Mouse (Mus musculus): ENCODE measurements around the gene Dbx1. TPM values are rescaled to one million over a fixed set of nuclear protein-coding genes. Genes with fewer than 3 reads are reported as not detected.

Dbx1 gene
- total RNA-seq, 2 experiments from 2014 or later: 1.3 to 2.0 TPM

DNA sequence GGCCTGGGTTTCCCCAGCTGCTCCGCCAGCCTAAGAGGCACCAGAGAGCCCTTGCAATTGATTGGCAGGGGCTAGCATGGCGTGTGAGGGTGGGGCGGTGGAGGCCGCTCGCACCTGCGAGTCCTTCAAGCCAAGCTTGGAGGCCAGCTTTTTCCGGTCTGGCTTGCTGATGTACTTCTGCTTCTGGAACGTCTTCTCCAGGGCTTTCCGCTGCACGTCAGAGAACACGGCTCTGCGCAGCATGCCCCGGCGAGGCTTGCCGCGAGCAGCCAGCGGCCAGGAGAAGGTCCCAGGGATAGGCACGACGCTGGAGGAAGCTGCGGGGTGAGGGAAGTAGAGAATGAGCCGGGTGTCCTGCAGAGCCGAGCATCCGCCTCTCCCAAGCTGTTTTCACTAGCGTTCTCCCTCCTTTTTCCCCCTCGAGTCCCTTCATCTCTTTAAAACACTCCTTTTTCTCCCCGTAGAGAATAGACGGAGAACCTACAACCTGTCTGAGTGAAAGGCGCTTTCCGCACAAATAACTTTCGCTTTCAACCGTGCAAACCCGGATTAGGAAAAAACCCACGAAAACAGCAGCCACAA, 3.2 kb downstream of the Dbx1 start:
- DNase-seq (ENCODE audit: low spot score in 2 of 2): peak in 1 of 2 experiments; percentile 24

- no peak for DNase-seq (ENCODE audit: low spot score in 2 of 2)
Observed at GRCm38 (mm10) chr7:49632391-49632790, 4.3 kb downstream of the Dbx1 start.

- no peak for DNase-seq (ENCODE audit: low spot score in 2 of 2)
Observed at GRCm38 (mm10) chr7:49631885-49632284, 4.8 kb downstream of the Dbx1 start.

DNA sequence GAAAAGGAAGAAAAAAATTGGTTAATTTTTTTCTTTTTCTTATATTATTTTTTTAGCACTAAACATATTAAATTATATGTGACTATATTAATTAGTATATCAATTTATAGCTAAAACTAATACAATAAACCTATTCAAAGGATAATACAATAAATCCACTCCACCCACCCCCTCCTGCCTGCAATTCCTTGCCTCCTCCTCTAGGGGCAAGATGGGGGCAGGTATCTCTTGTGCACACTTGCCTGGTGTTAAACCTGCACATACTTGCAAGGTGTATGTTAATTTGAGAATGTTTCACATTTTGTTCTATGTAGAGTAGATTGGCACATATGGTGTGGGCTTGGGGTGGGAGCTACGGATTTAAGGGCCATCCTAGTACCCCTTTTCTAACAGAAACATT, 16.5 kb downstream of the Dbx1 start:
- DNase-seq (ENCODE audit: low spot score in 2 of 2): no peak

DNA sequence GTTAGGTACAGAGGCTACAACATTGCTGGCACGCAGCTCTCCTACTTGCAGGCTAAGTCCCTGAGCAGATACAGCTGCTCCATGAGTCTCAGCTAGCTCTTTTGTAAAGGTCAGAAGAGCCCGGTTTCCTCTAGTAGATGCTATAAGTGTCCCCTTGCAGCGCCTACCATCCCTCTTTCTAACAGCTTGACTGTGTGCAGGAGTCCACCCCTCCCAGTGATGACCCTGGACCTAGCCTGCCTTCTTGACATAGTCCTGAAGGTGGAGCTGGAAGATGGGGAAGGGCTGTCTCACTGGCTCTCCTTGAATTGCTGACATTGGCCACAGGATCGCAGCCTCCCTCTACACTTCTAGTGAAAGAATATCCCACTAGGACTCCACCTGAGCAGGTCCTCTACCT, 19.6 kb downstream of the Dbx1 start:
- DNase-seq (ENCODE audit: low spot score in 2 of 2): no peak

DNA sequence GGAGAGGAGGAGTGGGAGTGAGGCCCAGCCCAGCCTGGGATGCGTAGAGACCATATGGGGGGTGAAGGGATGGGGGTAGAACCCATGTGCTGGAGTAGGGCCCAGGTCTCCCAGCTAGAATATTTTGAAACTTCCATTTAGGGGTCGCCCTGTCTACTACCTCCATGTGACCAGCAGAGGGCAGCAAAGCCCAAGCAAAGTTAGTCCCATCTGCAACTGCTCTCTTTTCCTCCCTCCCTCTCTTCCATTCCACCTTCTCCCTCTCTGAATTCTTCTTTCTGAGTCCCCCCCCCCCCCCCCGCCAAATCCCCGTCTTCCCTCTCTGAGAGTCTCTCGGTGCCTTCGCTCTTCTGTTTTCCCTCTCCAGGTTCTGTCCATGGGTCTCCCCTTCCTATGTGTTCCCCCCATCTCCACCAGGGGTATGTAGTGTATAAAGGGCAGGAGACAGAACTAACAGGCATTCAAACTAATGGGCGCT, 20.4 kb downstream of the Dbx1 start:
- peak in 1 of 2 experiments; percentile 69 for DNase-seq (ENCODE audit: low spot score in 2 of 2)

GRCm38 (mm10) chr7:49604965-49605795, 31.5 kb downstream of the Dbx1 start:
- no peak for DNase-seq (ENCODE audit: low spot score in 2 of 2)

DNA sequence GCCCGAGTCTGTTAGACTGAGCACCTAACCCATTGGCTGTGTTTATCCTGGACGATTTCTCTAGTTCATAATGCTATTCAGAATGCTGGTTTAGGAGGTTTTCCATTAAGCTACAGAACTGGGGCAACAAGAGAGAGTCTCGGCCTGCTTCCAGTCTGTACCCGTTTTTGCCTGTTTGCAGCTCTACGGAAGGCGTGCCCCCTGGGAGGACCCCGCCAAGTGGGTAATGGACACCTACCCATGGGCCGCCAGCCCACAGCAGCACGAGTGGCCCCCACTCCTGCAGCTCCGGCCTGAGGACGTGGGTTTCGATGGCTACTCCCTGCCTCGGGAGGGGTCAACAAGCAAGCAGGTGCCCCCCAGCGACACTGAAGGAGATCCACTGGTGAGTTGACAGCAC, 32.4 kb downstream of the Dbx1 start:
- no peak for DNase-seq (ENCODE audit: low spot score in 2 of 2)

- DNase-seq (ENCODE audit: low spot score in 2 of 2): peak in 1 of 2 experiments; percentile 71
Observed at GRCm38 (mm10) chr7:49601191-49601975, 35.3 kb downstream of the Dbx1 start.

GRCm38 (mm10) chr7:49599950-49600349, 36.7 kb downstream of the Dbx1 start:
- DNase-seq (ENCODE audit: low spot score in 2 of 2): no peak

GRCm38 (mm10) chr7:49598225-49598624, 38.4 kb downstream of the Dbx1 start:
- DNase-seq (ENCODE audit: low spot score in 2 of 2): no peak

- DNase-seq (ENCODE audit: low spot score in 2 of 2): no peak
Observed at GRCm38 (mm10) chr7:49597776-49598175, 38.9 kb downstream of the Dbx1 start.

DNA sequence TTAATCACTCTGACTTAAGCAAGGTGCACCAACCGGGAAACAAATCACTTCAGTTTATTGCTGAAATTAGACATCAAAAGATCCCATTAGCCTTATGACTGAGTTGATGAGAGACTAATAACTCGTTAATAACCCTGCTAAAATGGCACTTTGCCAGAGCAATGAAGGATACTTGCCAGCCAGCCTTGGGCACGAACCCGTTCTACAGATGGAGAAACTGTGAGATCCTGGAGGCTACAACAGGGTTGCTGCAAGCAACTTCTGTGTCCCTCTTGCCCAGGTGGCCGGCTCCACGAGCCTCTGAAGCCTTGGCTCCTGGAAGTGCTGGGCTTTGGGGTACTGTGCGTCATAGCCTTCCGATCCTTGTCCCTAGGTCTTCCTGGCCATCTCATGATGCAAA, 47.0 kb downstream of the Dbx1 start:
- no peak for DNase-seq (ENCODE audit: low spot score in 2 of 2)

DNA sequence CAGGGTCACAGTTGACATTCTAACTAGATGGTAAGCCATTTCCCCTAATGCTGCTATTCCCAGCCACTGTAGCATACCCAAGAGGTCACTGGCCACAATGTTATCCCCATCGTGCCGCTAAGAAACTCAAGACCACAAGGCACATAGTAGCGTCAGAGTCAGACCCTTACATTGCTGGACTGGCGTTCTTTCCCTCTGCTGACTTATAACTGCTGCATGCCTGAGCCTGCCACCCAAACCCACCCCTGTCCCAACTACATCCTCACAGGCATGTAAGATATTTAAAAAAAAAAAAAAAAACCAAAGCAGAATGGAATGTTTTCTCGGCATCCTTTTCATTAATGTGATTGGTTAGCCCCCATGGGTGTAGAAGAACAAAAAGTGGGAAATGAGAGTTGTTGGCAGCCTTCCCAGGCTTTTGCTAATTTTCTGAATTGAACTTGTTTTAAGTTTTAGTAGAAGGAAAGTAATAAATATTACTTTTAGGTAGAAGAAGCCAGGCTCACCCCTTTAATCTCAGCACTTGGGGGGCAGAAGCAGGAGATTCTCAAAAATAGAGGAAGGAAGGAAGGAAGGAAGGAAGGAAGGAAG, 50.0 kb downstream of the Dbx1 start:
- DNase-seq (ENCODE audit: low spot score in 2 of 2): no peak

- no peak for DNase-seq (ENCODE audit: low spot score in 2 of 2)
Observed at GRCm38 (mm10) chr7:49583176-49583575, 53.5 kb downstream of the Dbx1 start.

DNA sequence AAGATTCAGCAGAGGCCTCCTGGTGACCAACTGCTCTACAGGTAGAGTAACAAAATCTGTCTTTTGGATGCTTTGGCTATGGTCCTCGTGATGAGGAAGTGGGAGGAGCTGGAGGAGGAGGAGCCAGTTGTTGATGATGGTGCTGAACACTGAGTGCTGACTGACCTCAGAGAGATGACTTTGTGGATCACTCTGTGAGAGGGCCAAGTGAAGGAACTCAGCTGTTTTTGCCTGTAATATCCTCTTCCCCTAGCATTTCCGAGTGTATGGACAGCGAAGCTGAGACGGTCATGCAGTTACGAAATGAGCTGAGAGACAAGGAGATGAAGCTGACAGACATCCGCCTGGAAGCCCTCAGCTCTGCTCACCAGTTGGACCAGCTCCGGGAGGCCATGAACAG, 54.1 kb downstream of the Dbx1 start:
- no peak for DNase-seq (ENCODE audit: low spot score in 2 of 2)

GRCm38 (mm10) chr7:49581951-49582350, 54.7 kb downstream of the Dbx1 start:
- no peak for DNase-seq (ENCODE audit: low spot score in 2 of 2)

Data from gastrocnemius, postnatal 4 days (tissue).